Mouse (Mus musculus): ENCODE results near the gene Chd6.

DNA sequence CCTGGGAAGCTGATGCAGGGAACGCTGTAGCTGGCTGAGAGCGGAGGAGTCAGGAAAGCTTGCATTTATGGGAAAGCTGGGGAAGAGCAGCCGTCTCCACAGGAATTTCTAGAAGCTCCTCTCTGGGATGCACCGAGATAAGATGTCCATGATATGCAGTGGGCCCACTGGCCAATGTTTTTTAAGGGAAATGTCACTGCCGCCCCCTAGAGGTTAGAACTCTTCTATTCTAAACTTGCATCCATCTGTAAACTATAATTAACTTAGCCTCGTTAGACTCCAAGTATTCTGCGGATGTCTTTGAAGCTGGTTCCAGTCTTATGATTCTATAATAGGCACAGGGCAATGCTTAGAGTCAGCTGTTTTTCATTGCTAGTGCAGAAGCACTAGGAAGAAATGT is 153.5 kb downstream of the Chd6 start:
- TF ChIP-seq CTCF (conservative IDR thresholded peaks at IDR 0.05; ENCODE audit: low read length) (peak; percentile 28), NANOG (IDR thresholded peaks at IDR 0.05; ENCODE audit: borderline replicate concordance, low read length) (no peak), POU5F1 (IDR thresholded peaks at IDR 0.05; ENCODE audit: borderline replicate concordance, low read length) (no peak)
